In the genomic region with DNA sequence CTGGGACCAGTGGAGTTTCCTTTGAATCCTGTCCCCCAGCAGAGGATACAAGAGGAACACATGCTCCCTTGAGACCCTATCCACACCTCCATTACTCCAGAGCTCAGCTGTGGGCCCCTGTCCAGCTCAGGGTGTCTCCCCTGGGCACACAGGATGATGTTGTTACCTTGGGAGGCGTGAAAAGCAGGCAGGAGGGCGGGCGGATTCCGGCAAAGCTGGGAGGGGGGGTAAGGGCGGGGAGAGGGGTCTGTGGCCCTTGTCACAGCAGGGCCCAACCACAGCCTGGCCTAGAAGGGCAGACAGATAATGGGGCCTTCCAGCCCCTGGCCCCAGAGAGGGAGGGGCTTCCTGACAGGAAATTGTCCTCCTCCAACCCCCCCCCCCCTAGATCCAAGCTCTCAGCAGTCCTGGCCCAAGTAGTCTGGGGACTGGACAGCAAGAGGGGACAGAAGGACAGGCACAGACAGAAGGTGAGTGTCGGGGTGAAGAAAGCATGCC, we compare ENCODE assay signal across 11 mouse cellular contexts. TPM values are rescaled to one million over a fixed set of nuclear protein-coding genes. Genes with fewer than 3 reads are reported as not detected.
A peak's percentile ranks its signal among the peaks of the same experiment; 100 is the strongest.
DNase-seq lines count a peak whose midpoint lies in the region; ATAC-seq and TF ChIP-seq lines count a peak whose summit lies in the region.
"Had no signal": no experiment of that assay in that cellular context is flagged by ENCODE, and none has a peak within 500 bp of the region (broad histone marks: within the 10 kb centered on the region; RNA-seq: fewer than 3 reads in every experiment).

Gene Exoc3l2, plus strand, starts transcription at position 448 of the 498 bp plus-strand sequence.

- H3K4me2 ChIP-seq in lung, embryonic 14.5 days = peak within 1 kb of the TSS; percentile 45; the same call in 1 of the 2 replicates
- H3K4me2 ChIP-seq in intestine, embryonic 16.5 days (ENCODE audit: low read depth, low read length) = no peak within 1 kb of the TSS
- H3K4me2 ChIP-seq in liver, embryonic 11.5 days = peak within 1 kb of the TSS; percentile 53
- H3K4me2 ChIP-seq in forebrain, embryonic 14.5 days (ENCODE audit: low read length) = no peak within 1 kb of the TSS

- DNase-seq in lung, embryonic 14.5 days = no peak
- no peak for DNase-seq in lung, postnatal 25 days (ENCODE audit: low spot score)
- DNase-seq in adrenal gland, postnatal 25 days = peak; percentile 31
- DNase-seq in liver, embryonic 11.5 days (ENCODE audit: low spot score) = no peak
- DNase-seq in urinary bladder, postnatal 25 days (ENCODE audit: low spot score) = no peak
- DNase-seq in forebrain, embryonic 14.5 days (ENCODE audit: low spot score) = no peak
- DNase-seq: heart, adult 18-20 months; right cerebral cortex, postnatal 4 days had no signal

- H3K9ac ChIP-seq in lung, embryonic 14.5 days = peak within 1 kb of the TSS; percentile 36; the same call in 1 of the 2 replicates
- peak within 1 kb of the TSS; percentile 9; the same call in 1 of the 2 replicates for H3K9ac ChIP-seq in intestine, embryonic 16.5 days (ENCODE audit: low read depth, low read length)
- H3K9ac ChIP-seq in liver, embryonic 11.5 days (ENCODE audit: low read depth, low read length) = peak within 1 kb of the TSS; percentile 47
- H3K9ac ChIP-seq in forebrain, embryonic 14.5 days (ENCODE audit: low read length) = no peak within 1 kb of the TSS

- TF ChIP-seq CTCF in lung, embryonic 14.5 days (IDR thresholded peaks at IDR 0.05; ENCODE audit: low read depth) = no peak

- H3K27ac ChIP-seq in lung, embryonic 14.5 days (ENCODE audit: low read depth) = 0 out of 2 replicates have a peak within 1 kb of the TSS, but pooled peaks have one; percentile 12
- no peak within 1 kb of the TSS for H3K27ac ChIP-seq in intestine, embryonic 16.5 days (ENCODE audit: low read length)
- peak within 1 kb of the TSS; percentile 63 for H3K27ac ChIP-seq in liver, embryonic 11.5 days (ENCODE audit: low read depth, low read length)
- no peak within 1 kb of the TSS for H3K27ac ChIP-seq in forebrain, embryonic 14.5 days (ENCODE audit: low read depth, low read length)

- H3K4me1 ChIP-seq in lung, embryonic 14.5 days (ENCODE audit: insufficient read depth) = 0 out of 2 replicates have a peak, but pooled peaks cover 4% of the 10 kb centered on the region
- peaks cover 17% of the 10 kb centered on the region for H3K4me1 ChIP-seq in intestine, embryonic 16.5 days (ENCODE audit: control insufficient read depth, insufficient read depth, low read length)
- H3K4me1 ChIP-seq in liver, embryonic 11.5 days (replicated peaks; ENCODE audit: control insufficient read depth, insufficient read depth, low read length) = peaks cover 22% of the 10 kb centered on the region
- peaks cover 3% of the 10 kb centered on the region; the same call in 1 of the 2 replicates for H3K4me1 ChIP-seq in forebrain, embryonic 14.5 days (ENCODE audit: control insufficient read depth, insufficient read depth, low read length)

- WGBS in lung, embryonic 14.5 days = 28% methylated on average over 6 of the region's 6 CpGs
- 38% methylated on average over 6 of the region's 6 CpGs for WGBS in intestine, embryonic 16.5 days
- WGBS in liver, embryonic 11.5 days = 23% methylated on average over 6 of the region's 6 CpGs
- WGBS in forebrain, embryonic 14.5 days = 30% methylated on average over 5 of the region's 6 CpGs

- H3K4me3 ChIP-seq in lung, embryonic 14.5 days (ENCODE audit: low read depth, low read length) = peak within 1 kb of the TSS; percentile 5; the same call in 1 of the 2 replicates
- no peak within 1 kb of the TSS for H3K4me3 ChIP-seq in intestine, embryonic 16.5 days (ENCODE audit: low read length)
- H3K4me3 ChIP-seq in liver, embryonic 11.5 days (ENCODE audit: low read depth, low read length) = peak within 1 kb of the TSS; percentile 42
- no peak within 1 kb of the TSS for H3K4me3 ChIP-seq in forebrain, embryonic 14.5 days (ENCODE audit: low read depth, low read length)
- H3K4me3 ChIP-seq: erythroblast, embryonic 14.5 days had no signal

- no peaks in the 10 kb centered on the region for H3K27me3 ChIP-seq in lung, embryonic 14.5 days (ENCODE audit: insufficient read depth, low read length)
- H3K27me3 ChIP-seq in intestine, embryonic 16.5 days (replicated peaks; ENCODE audit: control insufficient read depth, insufficient read depth, low read length) = peaks cover 3% of the 10 kb centered on the region; the same call in 1 of the 2 replicates
- 0 out of 2 replicates have a peak, but pooled peaks cover 4% of the 10 kb centered on the region for H3K27me3 ChIP-seq in liver, embryonic 11.5 days (replicated peaks; ENCODE audit: control insufficient read depth, insufficient read depth, low read length)
- H3K27me3 ChIP-seq in forebrain, embryonic 14.5 days (replicated peaks; ENCODE audit: control insufficient read depth, insufficient read depth, low read length) = no peaks in the 10 kb centered on the region; the same call in none of the 2 replicates

- H3K36me3 ChIP-seq in lung, embryonic 14.5 days (ENCODE audit: insufficient read depth) = no peaks in the 10 kb centered on the region
- no peaks in the 10 kb centered on the region for H3K36me3 ChIP-seq in intestine, embryonic 16.5 days (ENCODE audit: control insufficient read depth, insufficient read depth, low read length)
- no peaks in the 10 kb centered on the region for H3K36me3 ChIP-seq in liver, embryonic 11.5 days (ENCODE audit: control insufficient read depth, insufficient read depth, low read length)
- H3K36me3 ChIP-seq in forebrain, embryonic 14.5 days (ENCODE audit: control insufficient read depth, insufficient read depth, low read length) = no peaks in the 10 kb centered on the region

- ATAC-seq in lung, embryonic 14.5 days (ENCODE audit: insufficient read depth) = no peak
- ATAC-seq in intestine, embryonic 16.5 days = no peak
- ATAC-seq in liver, embryonic 11.5 days (replicated peaks; ENCODE audit: low FRiP score) = peak; percentile 24; the same call in 1 of the 2 replicates
- no peak for ATAC-seq in activated CD4-positive, CD25-positive, alpha-beta regulatory T cell, adult 4 months
- no peak for ATAC-seq in forebrain, embryonic 14.5 days

- H3K9me3 ChIP-seq in lung, embryonic 14.5 days (ENCODE audit: low read depth, low read length) = no peaks in the 10 kb centered on the region
- H3K9me3 ChIP-seq in intestine, embryonic 16.5 days (ENCODE audit: control insufficient read depth, low read length) = no peaks in the 10 kb centered on the region
- H3K9me3 ChIP-seq in liver, embryonic 11.5 days (ENCODE audit: control insufficient read depth, low read length) = no peaks in the 10 kb centered on the region
- H3K9me3 ChIP-seq in forebrain, embryonic 14.5 days (replicated peaks; ENCODE audit: control insufficient read depth, low read length) = no peaks in the 10 kb centered on the region

RNA-seq across cellular contexts. Expression of gene Exoc3l2, which starts in this region (rescaled TPM):
- 1.7 and 2.2 TPM in 2 replicates for polyA plus RNA-seq in lung, embryonic 14.5 days (2014; fragmentation: Nextera tagmentation; extraction: Ambion mirVana)
- total RNA-seq in adrenal gland, postnatal 25 days (2021) = 31.9 and 38.0 TPM in 2 replicates
- 0.27 and 0.46 TPM in 2 replicates for polyA plus RNA-seq in intestine, embryonic 16.5 days (2015; fragmentation: Nextera tagmentation; extraction: Ambion mirVana)
- 4.3 and 5.6 TPM in 2 replicates for polyA plus RNA-seq in liver, embryonic 11.5 days (2014; fragmentation: Nextera tagmentation; extraction: Ambion mirVana)
- polyA plus RNA-seq in activated CD4-positive, CD25-positive, alpha-beta regulatory T cell, adult 4 months (2017; shearing (Covaris generic)) = not detected
- 0.16 and 0.25 TPM in 2 replicates for polyA plus RNA-seq in forebrain, embryonic 14.5 days (2014; fragmentation: Nextera tagmentation; extraction: Ambion mirVana)

Comparison
In these comparisons a context has a peak if more than half of its experiments do, and no peak if none do; other contexts are left out.
1. H3K27ac ChIP-seq: peak in lung, embryonic 14.5 days (single experiment) and liver, embryonic 11.5 days (single experiment); none in intestine, embryonic 16.5 days (single experiment) and forebrain, embryonic 14.5 days (single experiment).
2. H3K4me2 ChIP-seq: peak in lung, embryonic 14.5 days (single experiment) and liver, embryonic 11.5 days (single experiment); none in intestine, embryonic 16.5 days (single experiment) and forebrain, embryonic 14.5 days (single experiment).
3. H3K4me3 ChIP-seq: peak in lung, embryonic 14.5 days (single experiment) and liver, embryonic 11.5 days (single experiment); none in intestine, embryonic 16.5 days (single experiment) and forebrain, embryonic 14.5 days (single experiment).